Mouse (Mus musculus): ENCODE results near the gene Gm20431. TPM values are rescaled to one million over a fixed set of nuclear protein-coding genes. Genes with fewer than 3 reads are reported as not detected.

Gene Gm20431
- polyA plus RNA-seq, 1 experiment from 2014 or later, result 5.2 TPM

DNA sequence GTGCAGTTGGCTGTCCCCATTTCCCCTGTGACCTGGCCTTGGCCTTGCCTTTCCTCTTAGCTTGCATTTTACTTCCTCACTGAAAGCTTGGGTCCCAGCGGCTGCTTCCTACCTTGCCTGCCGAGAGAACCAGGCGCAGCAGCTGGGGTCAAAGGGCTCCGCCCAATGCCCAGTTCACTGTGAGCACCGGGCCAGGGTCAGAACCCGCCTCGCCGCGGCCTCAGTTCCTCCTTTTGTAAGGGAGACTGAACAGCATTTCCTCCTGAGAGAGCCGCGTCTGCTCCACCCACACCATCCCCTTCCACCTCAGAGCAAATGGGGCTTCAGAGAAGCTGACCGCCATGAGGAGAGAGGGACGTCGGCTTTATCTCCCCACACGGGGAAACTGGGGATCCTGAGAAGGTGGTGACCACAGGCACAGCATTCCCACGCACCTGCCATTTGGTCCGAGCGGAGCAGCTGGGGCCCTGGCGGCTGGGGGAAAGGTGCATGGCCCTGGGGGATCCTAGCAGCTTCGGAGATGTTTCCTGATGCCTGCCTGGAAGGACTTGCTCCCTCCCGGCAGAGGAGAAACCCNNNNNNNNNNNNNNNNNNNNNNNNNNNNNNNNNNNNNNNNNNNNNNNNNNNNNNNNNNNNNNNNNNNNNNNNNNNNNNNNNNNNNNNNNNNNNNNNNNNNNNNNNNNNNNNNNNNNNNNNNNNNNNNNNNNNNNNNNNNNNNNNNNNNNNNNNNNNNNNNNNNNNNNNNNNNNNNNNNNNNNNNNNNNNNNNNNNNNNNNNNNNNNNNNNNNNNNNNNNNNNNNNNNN lies 72.3 kb downstream of the Gm20431 start:
- Histone ChIP-seq H3K36me3 (ENCODE audit: insufficient read depth, low read length) (no peaks in the 10 kb centered on the region), H3K9ac (replicated peaks; ENCODE audit: low read depth) (peak overlapping the region; percentile 50), H3K4me3 (ENCODE audit: low read depth, low read length) (peak overlapping the region; percentile 27), H3K4me2 (replicated peaks; ENCODE audit: low read depth, low read length) (peak overlapping the region; percentile 56), H3K27me3 (replicated peaks; ENCODE audit: insufficient read depth, low read length) (no peaks in the 10 kb centered on the region), H3K4me1 (ENCODE audit: insufficient read depth, low read depth, low read length) (peaks cover 28% of the 10 kb centered on the region; the same call in 1 of the 2 replicates), H3K9me3 (ENCODE audit: low read length) (no peaks in the 10 kb centered on the region), H3K27ac (ENCODE audit: low read length) (peak overlapping the region; percentile 93)
- ATAC-seq (peak; percentile 63), DNase-seq (ENCODE audit: low spot score) (peak; percentile 91)
- peak; percentile 31; the same call in 1 of the 2 replicates for TF ChIP-seq CTCF (IDR thresholded peaks at IDR 0.05)
- TF ChIP-seq EP300 (IDR thresholded peaks at IDR 0.05), result no peak; the same call in 1 of the 2 replicates
- WGBS, result 26% methylated on average over 21 of the region's 21 CpGs

DNA sequence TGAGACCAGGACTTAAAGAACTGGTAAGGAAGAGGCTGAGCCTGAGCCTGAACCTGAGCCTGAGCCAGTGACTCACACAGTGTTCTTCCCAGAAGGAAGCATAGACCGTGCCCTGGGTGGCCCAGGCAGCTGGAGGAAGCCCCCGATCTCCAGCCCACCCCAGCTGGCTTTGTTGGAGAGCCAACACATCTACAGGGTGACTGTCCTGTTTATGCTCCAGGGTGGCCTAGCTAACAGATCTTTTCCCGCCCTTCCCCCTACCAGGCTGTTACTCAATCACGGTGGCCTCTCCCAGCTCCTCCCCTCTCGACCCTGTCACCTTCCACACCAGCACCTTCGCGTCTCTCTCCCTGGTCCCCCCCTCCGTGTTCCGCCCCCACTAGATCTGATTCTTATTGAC lies 74.3 kb downstream of the Gm20431 start:
- peak; percentile 88 for DNase-seq (ENCODE audit: low spot score)
- peaks cover 25% of the 10 kb centered on the region; the same call in 1 of the 2 replicates for H3K4me1 ChIP-seq (ENCODE audit: insufficient read depth, low read depth, low read length)

DNA sequence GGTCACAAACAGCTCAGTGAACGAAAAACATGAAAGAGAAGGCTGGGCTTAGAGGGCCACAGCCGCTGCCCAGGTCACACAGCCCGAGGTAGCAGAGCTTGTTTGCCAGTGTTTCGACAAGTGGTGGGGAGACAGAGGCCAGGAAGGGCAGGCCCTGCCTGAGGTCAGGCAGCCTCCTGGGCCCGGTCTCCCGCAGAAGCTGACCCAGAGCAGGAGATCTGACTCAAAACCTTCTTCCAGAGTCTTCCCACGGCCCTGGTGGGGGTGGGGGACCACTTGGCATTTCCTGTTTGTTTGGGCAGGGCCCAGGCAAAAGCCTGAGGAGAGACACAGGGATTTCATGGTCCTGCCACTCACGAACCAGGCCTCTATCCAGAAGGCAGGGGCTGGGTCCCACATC lies 75.3 kb downstream of the Gm20431 start:
- 14% methylated on average over 7 of the region's 8 CpGs for WGBS
- Histone ChIP-seq H3K27ac (ENCODE audit: low read length) (peak overlapping the region; percentile 91), H3K27me3 (replicated peaks; ENCODE audit: insufficient read depth, low read length) (no peaks in the 10 kb centered on the region), H3K36me3 (ENCODE audit: insufficient read depth, low read length) (no peaks in the 10 kb centered on the region), H3K9ac (replicated peaks; ENCODE audit: low read depth) (peak overlapping the region; percentile 9; the same call in 1 of the 2 replicates), H3K4me2 (replicated peaks; ENCODE audit: low read depth, low read length) (no peak overlapping the region), H3K9me3 (ENCODE audit: low read length) (no peaks in the 10 kb centered on the region), H3K4me3 (ENCODE audit: low read depth, low read length) (no peak overlapping the region), H3K4me1 (ENCODE audit: insufficient read depth, low read depth, low read length) (peaks cover 22% of the 10 kb centered on the region; the same call in 1 of the 2 replicates)
- TF ChIP-seq EP300 (IDR thresholded peaks at IDR 0.05) (peak; percentile 67), CTCF (IDR thresholded peaks at IDR 0.05) (no peak)
- ATAC-seq (peak; percentile 25), DNase-seq (ENCODE audit: low spot score) (peak; percentile 25)

More for the DNA sequence above, 74.3 kb downstream of the Gm20431 start:
- 9% methylated on average over 9 of the region's 9 CpGs for WGBS
- Histone ChIP-seq H3K27me3 (replicated peaks; ENCODE audit: insufficient read depth, low read length) (no peaks in the 10 kb centered on the region), H3K36me3 (ENCODE audit: insufficient read depth, low read length) (no peaks in the 10 kb centered on the region), H3K9me3 (ENCODE audit: low read length) (no peaks in the 10 kb centered on the region), H3K4me3 (ENCODE audit: low read depth, low read length) (no peak overlapping the region), H3K27ac (ENCODE audit: low read length) (peak overlapping the region; percentile 91), H3K9ac (replicated peaks; ENCODE audit: low read depth) (no peak overlapping the region), H3K4me2 (replicated peaks; ENCODE audit: low read depth, low read length) (no peak overlapping the region)
- peak; percentile 51 for ATAC-seq
- TF ChIP-seq EP300 (IDR thresholded peaks at IDR 0.05), result peak; percentile 44; the same call in 1 of the 2 replicates
- TF ChIP-seq CTCF (IDR thresholded peaks at IDR 0.05), result no peak

- DNase-seq (ENCODE audit: low spot score) (no peak), ATAC-seq (no peak)
- Histone ChIP-seq H3K36me3 (ENCODE audit: insufficient read depth, low read length) (no peaks in the 10 kb centered on the region), H3K27ac (ENCODE audit: low read length) (peak overlapping the region; percentile 91), H3K4me2 (replicated peaks; ENCODE audit: low read depth, low read length) (no peak overlapping the region), H3K27me3 (replicated peaks; ENCODE audit: insufficient read depth, low read length) (no peaks in the 10 kb centered on the region), H3K9me3 (ENCODE audit: low read length) (no peaks in the 10 kb centered on the region), H3K9ac (replicated peaks; ENCODE audit: low read depth) (no peak overlapping the region), H3K4me1 (ENCODE audit: insufficient read depth, low read depth, low read length) (peaks cover 22% of the 10 kb centered on the region; the same call in 1 of the 2 replicates), H3K4me3 (ENCODE audit: low read depth, low read length) (no peak overlapping the region)
- 90% methylated on average over 2 of the region's 2 CpGs for WGBS
- TF ChIP-seq CTCF (IDR thresholded peaks at IDR 0.05), result no peak
- no peak for TF ChIP-seq EP300 (IDR thresholded peaks at IDR 0.05)
Observed at GRCm38 (mm10) chr2:167585273-167585672, 76.0 kb downstream of the Gm20431 start.

DNA sequence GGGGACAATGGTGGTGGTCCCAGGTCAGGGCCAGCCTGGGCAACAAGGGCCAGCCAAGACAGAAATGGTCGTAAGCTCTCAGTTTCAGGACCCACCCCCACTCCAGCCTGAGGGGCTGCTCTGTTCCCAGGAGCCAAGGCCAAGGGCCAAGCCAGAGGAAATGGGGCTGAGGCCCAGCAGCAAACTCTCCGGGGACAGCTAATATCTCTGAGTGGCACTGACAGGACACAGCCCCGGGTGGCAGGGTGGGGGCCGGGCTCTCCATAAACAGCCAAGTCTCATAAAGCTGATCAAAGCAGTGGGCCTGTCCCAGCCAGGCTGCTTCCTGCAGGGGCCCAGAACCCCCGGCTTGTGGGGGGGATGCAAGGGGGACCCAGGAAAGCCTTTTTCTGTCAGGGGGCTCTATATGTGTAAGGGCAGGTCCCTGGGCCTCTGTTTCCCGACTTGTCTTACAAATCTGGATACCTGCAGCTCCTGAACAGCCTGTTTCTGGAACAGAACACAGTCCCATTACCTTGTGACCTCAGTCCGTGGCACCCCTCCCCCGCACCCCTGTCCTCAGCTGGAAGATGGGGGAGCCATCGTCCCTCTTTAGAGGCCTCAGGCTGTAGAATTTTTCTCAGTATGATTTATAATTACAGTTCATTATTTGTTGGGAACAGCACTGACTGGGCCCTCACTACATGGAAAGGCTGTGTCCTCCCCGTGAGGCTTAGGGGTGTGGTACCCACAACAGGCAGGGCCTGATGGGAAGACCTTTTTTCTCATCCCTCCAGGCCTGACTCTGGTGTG lies 77.9 kb downstream of the Gm20431 start:
- Histone ChIP-seq H3K36me3 (ENCODE audit: insufficient read depth, low read length) (no peaks in the 10 kb centered on the region), H3K4me2 (replicated peaks; ENCODE audit: low read depth, low read length) (no peak overlapping the region), H3K27ac (ENCODE audit: low read length) (peak overlapping the region; percentile 85), H3K27me3 (replicated peaks; ENCODE audit: insufficient read depth, low read length) (no peaks in the 10 kb centered on the region), H3K4me1 (ENCODE audit: insufficient read depth, low read depth, low read length) (peaks cover 15% of the 10 kb centered on the region; the same call in 1 of the 2 replicates), H3K4me3 (ENCODE audit: low read depth, low read length) (no peak overlapping the region), H3K9me3 (ENCODE audit: low read length) (no peaks in the 10 kb centered on the region), H3K9ac (replicated peaks; ENCODE audit: low read depth) (no peak overlapping the region)
- TF ChIP-seq EP300 (IDR thresholded peaks at IDR 0.05) (peak; percentile 90), CTCF (IDR thresholded peaks at IDR 0.05) (no peak)
- DNase-seq (ENCODE audit: low spot score) (peak; percentile 87), ATAC-seq (peak; percentile 82)
- 25% methylated on average over 10 of the region's 10 CpGs for WGBS

GRCm38 (mm10) chr2:167578521-167578920 lies 82.8 kb downstream of the Gm20431 start:
- no peaks in the 10 kb centered on the region for H3K27me3 ChIP-seq (replicated peaks; ENCODE audit: insufficient read depth, low read length)
- peaks cover 1% of the 10 kb centered on the region; the same call in 1 of the 2 replicates for H3K4me1 ChIP-seq (ENCODE audit: insufficient read depth, low read depth, low read length)
- no peaks in the 10 kb centered on the region for H3K36me3 ChIP-seq (ENCODE audit: insufficient read depth, low read length)
- H3K4me3 ChIP-seq (ENCODE audit: low read depth, low read length), result no peak overlapping the region
- H3K4me2 ChIP-seq (replicated peaks; ENCODE audit: low read depth, low read length), result no peak overlapping the region
- DNase-seq (ENCODE audit: low spot score), result peak; percentile 45
- ATAC-seq, result no peak
- H3K27ac ChIP-seq (ENCODE audit: low read length), result no peak overlapping the region
- WGBS, result 52% methylated on average over 5 of the region's 5 CpGs
- H3K9ac ChIP-seq (replicated peaks; ENCODE audit: low read depth), result no peak overlapping the region
- no peaks in the 10 kb centered on the region for H3K9me3 ChIP-seq (ENCODE audit: low read length)
- TF ChIP-seq CTCF (IDR thresholded peaks at IDR 0.05) (no peak), EP300 (IDR thresholded peaks at IDR 0.05) (no peak)
